Mouse (Mus musculus) liver, embryonic 14 days (tissue): ENCODE data around the gene Tmem109. TPM values are rescaled to one million over a fixed set of nuclear protein-coding genes. Genes with fewer than 3 reads are reported as not detected.

ENCODE experiments used
- polyA plus RNA-seq: library from polyadenylated mRNA; depleted of rRNA; stranded (reverse); fragments of >200 nt; gene quantifications from 2 replicates; pipeline ENCODE4 v1.2.3, GENCODE M21; 2012; rRNA removed

The Tmem109 gene
- 10.6 and 11.7 TPM in 2 replicates for polyA plus RNA-seq

GRCm38 (mm10) chr19:10881426-10882154, at the start of gene Tmem109:
TSS of gene Tmem109 (minus strand) at chr19:10882001.

GRCm38 (mm10) chr19:10920532-10920931, 38.7 kb upstream of the Tmem109 start, which contains the start of gene Zp1:
TSS of gene Zp1 (minus strand) at chr19:10920632.

GRCm38 (mm10) chr19:10895016-10895528, 13.3 kb upstream of the Tmem109 start, which contains the start of gene Prpf19:
TSS of gene Prpf19 (plus strand) at chr19:10895231.

GRCm38 (mm10) chr19:10869886-10870527, 11.8 kb downstream of the Tmem109 start, which contains the start of gene Tmem132a:
TSS of gene Tmem132a (minus strand) at chr19:10869940.

GRCm38 (mm10) chr19:10839010-10839892, 42.5 kb downstream of the Tmem109 start, which contains the start of gene Slc15a3:
TSS of gene Slc15a3 (plus strand) at chr19:10839727.

GRCm38 (mm10) chr19:10829436-10830175, 52.2 kb downstream of the Tmem109 start, which contains the start of gene Cd6:
TSS of gene Cd6 (minus strand) at chr19:10830058.

Other genes with a start within 250 kb of the Tmem109 start
- gene Vwce, start 247.8 kb downstream of the Tmem109 start, polyA plus RNA-seq, result 5.1 and 7.6 TPM in 2 replicates
- 0.02 and 0.07 TPM in 2 replicates for gene Pga5, start 203.9 kb downstream of the Tmem109 start, polyA plus RNA-seq
- gene Vps37c, start 193.3 kb downstream of the Tmem109 start, polyA plus RNA-seq, result 5.3 and 5.9 TPM in 2 replicates
- 0.02 TPM in 2 replicates for gene Cd5, start 143.0 kb downstream of the Tmem109 start, polyA plus RNA-seq
- not detected in 2 replicates for gene Cd6, start 51.9 kb downstream of the Tmem109 start, polyA plus RNA-seq
- gene Slc15a3, start 42.3 kb downstream of the Tmem109 start, polyA plus RNA-seq, result 3.6 and 4.0 TPM in 2 replicates
- 2.2 and 2.7 TPM in 2 replicates for gene Tmem132a, start 12.1 kb downstream of the Tmem109 start, polyA plus RNA-seq
- gene Prpf19, start 13.2 kb upstream of the Tmem109 start, polyA plus RNA-seq, result 98.2 and 111 TPM in 2 replicates
- gene Zp1, start 38.6 kb upstream of the Tmem109 start, polyA plus RNA-seq, result not detected in 2 replicates
- gene Ptgdr2, start 55.2 kb upstream of the Tmem109 start, polyA plus RNA-seq, result 0.02 and 0.05 TPM in 2 replicates
- 3.6 and 5.4 TPM in 2 replicates for gene Ccdc86, start 67.3 kb upstream of the Tmem109 start, polyA plus RNA-seq
- gene Ms4a10, start 92.7 kb upstream of the Tmem109 start, polyA plus RNA-seq, result not detected in 2 replicates
- not detected in 2 replicates for gene Ms4a15, start 111.2 kb upstream of the Tmem109 start, polyA plus RNA-seq
- gene Ms4a18, start 136.0 kb upstream of the Tmem109 start, polyA plus RNA-seq, result not detected in 2 replicates
- 0.03 and 0.12 TPM in 2 replicates for gene Ms4a8a, start 199.1 kb upstream of the Tmem109 start, polyA plus RNA-seq
- not detected in 2 replicates for gene 1700017D01Rik, start 248.9 kb upstream of the Tmem109 start, polyA plus RNA-seq